Mouse (Mus musculus) intestine, embryonic 16.5 days (tissue): Measurements from ENCODE around the gene Oaf. TPM values are rescaled to one million over a fixed set of nuclear protein-coding genes. Genes with fewer than 3 reads are reported as not detected.

Experiments used
- ATAC-seq: fragments of 200-750 bp; cut with Nextera tagmentation; 2 replicates; pipeline ENCODE4 v1.8.0; 2017; ENCODE audit warnings: moderate TSS enrichment, moderate library complexity
- H3K27ac ChIP-seq: fragments of 300-500 bp; sonication (generic); 2 replicates; pipeline ENCODE4 v1.5.1; 2014; ENCODE audit warnings: mild to moderate bottlenecking, low read length
- H3K27me3 ChIP-seq: fragments of 300-500 bp; sonication (generic); replicated peaks from 2 replicates; pipeline ENCODE4 v1.6.1; 2014; ENCODE audit warnings: low read length, control low read depth, mixed read lengths; ENCODE audit not compliant: control insufficient read depth, insufficient read depth
- H3K36me3 ChIP-seq: fragments of 300-500 bp; sonication (generic); 2 replicates; pipeline ENCODE4 v1.6.1; 2014; ENCODE audit warnings: low read length, control low read depth; ENCODE audit not compliant: control insufficient read depth, insufficient read depth
- H3K4me1 ChIP-seq: fragments of 300-500 bp; sonication (generic); 2 replicates; pipeline ENCODE4 v1.6.1; 2014; ENCODE audit warnings: low read length, control low read depth, mixed read lengths; ENCODE audit not compliant: control insufficient read depth, insufficient read depth
- H3K4me2 ChIP-seq: fragments of 300-500 bp; sonication (generic); 2 replicates; pipeline ENCODE4 v1.6.1; 2014; ENCODE audit warnings: low read depth, low read length, control low read depth
- H3K4me3 ChIP-seq: fragments of 300-500 bp; sonication (generic); 2 replicates; pipeline ENCODE4 v1.5.1; 2014; ENCODE audit warnings: mild to moderate bottlenecking, low read length
- H3K9ac ChIP-seq: fragments of 300-500 bp; sonication (generic); 2 replicates; pipeline ENCODE4 v1.6.1; 2014; ENCODE audit warnings: low read depth, low read length
- H3K9me3 ChIP-seq: fragments of 300-500 bp; sonication (generic); 2 replicates; pipeline ENCODE4 v1.6.1; 2016; ENCODE audit warnings: low read length, control low read depth; ENCODE audit not compliant: control insufficient read depth
- WGBS: fragments of 180-500 bp; shearing (Covaris S2); extraction: QIAGEN DNeasy Blood & Tissue Kit; methylation state at CpG from one replicate; pipeline ENCODE4 v1.1.7; 2014; 5-methylcytosine and 5-hydroxymethylcytosine counted together
- polyA plus RNA-seq: library from polyadenylated mRNA; unstranded; fragments of >200 nt; fragmentation: Nextera tagmentation; extraction: Ambion mirVana; gene quantifications from 2 replicates; pipeline ENCODE4 v1.2.1, GENCODE M21; 2015

The Oaf gene
- polyA plus RNA-seq, 1 experiment from 2014 or later = 11.8 TPM

GRCm38 (mm10) chr9:43188309-43189020 lies 51.2 kb downstream of the Oaf start:
- Histone ChIP-seq H3K4me2 (no peak overlapping the region; the same call in 1 of the 2 replicates), H3K9ac (no peak overlapping the region), H3K9me3 (no peaks in the 10 kb centered on the region), H3K4me3 (no peak overlapping the region), H3K27ac (0 out of 2 replicates have a peak overlapping the region, but pooled peaks have one; percentile 37), H3K4me1 (peaks cover 14% of the 10 kb centered on the region), H3K27me3 (no peaks in the 10 kb centered on the region), H3K36me3 (no peaks in the 10 kb centered on the region)
- 59% methylated on average over 12 of the region's 12 CpGs for WGBS
- peak; percentile 51 for ATAC-seq

GRCm38 (mm10) chr9:43179614-43180013 lies 60.1 kb downstream of the Oaf start:
- Histone ChIP-seq H3K4me1 (peaks cover 2% of the 10 kb centered on the region; the same call in 1 of the 2 replicates), H3K9me3 (no peaks in the 10 kb centered on the region), H3K36me3 (no peaks in the 10 kb centered on the region), H3K4me3 (no peak overlapping the region), H3K4me2 (no peak overlapping the region), H3K27me3 (no peaks in the 10 kb centered on the region), H3K27ac (no peak overlapping the region), H3K9ac (no peak overlapping the region; the same call in 1 of the 2 replicates)
- ATAC-seq = peak; percentile 62; the same call in 1 of the 2 replicates
- 46% methylated on average over 5 of the region's 5 CpGs for WGBS

GRCm38 (mm10) chr9:43178172-43178571 lies 61.5 kb downstream of the Oaf start:
- Histone ChIP-seq H3K9me3 (no peaks in the 10 kb centered on the region), H3K4me1 (peaks cover 2% of the 10 kb centered on the region; the same call in 1 of the 2 replicates), H3K36me3 (no peaks in the 10 kb centered on the region), H3K27me3 (no peaks in the 10 kb centered on the region), H3K9ac (no peak overlapping the region), H3K4me2 (no peak overlapping the region), H3K27ac (no peak overlapping the region), H3K4me3 (no peak overlapping the region)
- 59% methylated on average over 7 of the region's 7 CpGs for WGBS
- ATAC-seq = no peak

Other genes with a start within 250 kb of the Oaf start
- 5.2 and 5.6 TPM in 2 replicates for gene Arhgef12, start 132.7 kb downstream of the Oaf start, polyA plus RNA-seq
- 3.3 and 3.4 TPM in 2 replicates for gene Tmem136, start 123.3 kb downstream of the Oaf start, polyA plus RNA-seq
- gene Pou2f3, start 29.5 kb downstream of the Oaf start, polyA plus RNA-seq = 0.24 and 0.34 TPM in 2 replicates
- 0.87 and 1.0 TPM in 2 replicates for gene Trim29, start 70.9 kb upstream of the Oaf start, polyA plus RNA-seq